Comparison of ENCODE assay signal across 8 mouse cellular contexts in the genomic region with DNA sequence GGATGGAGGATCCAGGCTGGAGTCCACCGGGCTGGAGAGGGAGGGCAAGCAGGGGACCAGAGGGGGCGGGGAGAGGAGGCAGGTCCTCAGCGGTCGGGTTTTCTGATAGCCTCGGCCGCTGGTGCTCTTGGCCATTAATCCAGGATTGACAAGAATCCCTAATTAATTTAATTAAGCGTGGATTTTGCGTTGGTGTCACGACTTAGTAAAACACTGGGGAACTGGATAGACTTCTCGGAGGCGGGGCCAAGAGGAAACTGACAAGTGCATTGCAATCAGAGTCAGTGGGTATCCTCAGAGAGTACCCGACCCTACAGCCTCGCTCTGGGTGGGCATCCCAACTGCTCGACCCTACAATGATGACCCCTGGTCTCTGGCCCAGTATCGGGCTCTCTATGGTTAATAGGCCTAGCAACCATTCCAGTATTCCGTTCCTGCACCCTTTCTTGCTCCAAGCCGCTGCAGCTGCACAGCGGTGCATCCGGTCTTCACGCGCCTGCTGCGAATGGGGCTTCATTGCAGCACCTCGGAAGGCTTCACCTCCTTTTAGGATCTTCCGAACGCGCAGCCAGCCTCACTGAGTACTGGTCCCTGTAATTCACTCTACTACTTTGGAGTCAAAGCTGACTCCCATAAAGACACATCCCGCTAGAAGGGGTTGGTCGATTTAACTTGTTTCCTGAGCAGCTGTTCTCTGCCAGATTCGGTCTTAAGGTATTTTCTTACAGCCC. TPM values are rescaled to one million over a fixed set of nuclear protein-coding genes. Genes with fewer than 3 reads are reported as not detected.
DNase-seq lines count a peak whose midpoint lies in the region; ATAC-seq and TF ChIP-seq lines count a peak whose summit lies in the region.

No protein-coding gene starts in this region.

- under 1% methylated on average over 29 of the region's 29 CpGs for WGBS in limb, embryonic 12.5 days
- under 1% methylated on average over 29 of the region's 29 CpGs for WGBS in neural tube, embryonic 13.5 days

- H3K9ac ChIP-seq in limb, embryonic 12.5 days (replicated peaks), result peak overlapping the region; percentile 97
- 0 out of 2 replicates have a peak overlapping the region, but pooled peaks have one; percentile 41 for H3K9ac ChIP-seq in neural tube, embryonic 13.5 days

- peak overlapping the region; percentile 68 for H3K4me3 ChIP-seq in C2C12 (ENCODE audit: insufficient read depth, poor library complexity, severe bottlenecking)
- H3K4me3 ChIP-seq in limb, embryonic 12.5 days (replicated peaks), result peak overlapping the region; percentile 73
- H3K4me3 ChIP-seq in neural tube, embryonic 13.5 days, result peak overlapping the region; percentile 43

- H3K79me2 ChIP-seq in C2C12 (ENCODE audit: control insufficient read depth, insufficient read depth), result peaks cover 86% of the 10 kb centered on the region

- TF ChIP-seq CTCF in C2C12 (IDR thresholded peaks at IDR 0.05; ENCODE audit: control insufficient read depth, insufficient read depth, insufficient read length), result no peak

- peak; percentile 18 for DNase-seq in cerebellum, adult 8-10 months
- DNase-seq in embryo, embryonic 11 days, result peak; percentile 70
- DNase-seq in heart, postnatal 14 days, result peak; percentile 24 to 26
- no peak for DNase-seq in urinary bladder, adult 2 months (ENCODE audit: low spot score)

- no peaks in the 10 kb centered on the region for H3K9me3 ChIP-seq in limb, embryonic 12.5 days
- H3K9me3 ChIP-seq in neural tube, embryonic 13.5 days, result no peaks in the 10 kb centered on the region

- H3K27me3 ChIP-seq in C2C12 (ENCODE audit: control insufficient read depth, insufficient read depth, insufficient read length), result no peaks in the 10 kb centered on the region
- peaks cover 39% of the 10 kb centered on the region for H3K27me3 ChIP-seq in limb, embryonic 12.5 days
- peaks cover 71% of the 10 kb centered on the region for H3K27me3 ChIP-seq in neural tube, embryonic 13.5 days

- no peaks in the 10 kb centered on the region for H3K36me3 ChIP-seq in C2C12 (ENCODE audit: control insufficient read depth, insufficient read depth)
- H3K36me3 ChIP-seq in limb, embryonic 12.5 days, result no peaks in the 10 kb centered on the region
- no peaks in the 10 kb centered on the region for H3K36me3 ChIP-seq in neural tube, embryonic 13.5 days

- H3K4me2 ChIP-seq in limb, embryonic 12.5 days, result peak overlapping the region; percentile 76
- H3K4me2 ChIP-seq in neural tube, embryonic 13.5 days, result peak overlapping the region; percentile 60

- H3K4me1 ChIP-seq in limb, embryonic 12.5 days (replicated peaks), result peaks cover 24% of the 10 kb centered on the region
- peaks cover 38% of the 10 kb centered on the region for H3K4me1 ChIP-seq in neural tube, embryonic 13.5 days (replicated peaks)

- ATAC-seq in cerebellum, adult (ENCODE audit: insufficient number of reproducible peaks, low FRiP score, low TSS enrichment), result no peak
- ATAC-seq in limb, embryonic 12.5 days (ENCODE audit: insufficient number of reproducible peaks, insufficient read depth, low FRiP score, low TSS enrichment, low read depth), result 0 out of 2 replicates have a peak, but pooled peaks have one; percentile 9
- ATAC-seq in neural tube, embryonic 13.5 days (ENCODE audit: low read depth), result no peak

- intact Hi-C loops in heart, postnatal 14 days (cut with DNase I), result loop anchor here (10.0 kb wide), 1 partner anchor 282 kb away; no protein-coding TSS in a partner anchor

- peak overlapping the region; percentile 69 for H3ac ChIP-seq in C2C12 (ENCODE audit: control insufficient read depth, insufficient read length, low read depth)

- H3K27ac ChIP-seq in limb, embryonic 12.5 days, result peak overlapping the region; percentile 99
- 0 out of 2 replicates have a peak overlapping the region, but pooled peaks have one; percentile 14 for H3K27ac ChIP-seq in neural tube, embryonic 13.5 days (replicated peaks)

- peaks cover 36% of the 10 kb centered on the region for H3K79me3 ChIP-seq in C2C12 (ENCODE audit: low read depth)

TF ChIP-seq in C2C12, 6 proteins besides CTCF, POLR2A, EP300 and RAD21:
- TF ChIP-seq MAX (IDR thresholded peaks at IDR 0.05), result no peak
- TF ChIP-seq CEBPB (IDR thresholded peaks at IDR 0.05; ENCODE audit: low read depth), result no peak
- TF ChIP-seq MYOD1 (IDR thresholded peaks at IDR 0.05; ENCODE audit: control insufficient read depth, insufficient read length, low read depth), result peak; percentile 4

RNA-seq across cellular contexts. Expression of a gene that starts 0.8 kb away (rescaled TPM):
- polyA plus RNA-seq in C2C12 (2012; fragmentation: generic; extraction: Trizol), result 14.4 TPM
- 1 to 10 TPM; 1.0 to 1.8 TPM for total RNA-seq in heart, postnatal 14 days (2021)
- 98.3 and 107 TPM in 2 replicates for polyA plus RNA-seq in limb, embryonic 12.5 days (2016; fragmentation: Nextera tagmentation; extraction: Ambion mirVana)
- polyA plus RNA-seq in neural tube, embryonic 13.5 days (2015; fragmentation: Nextera tagmentation; extraction: Ambion mirVana), result 18.6 and 18.9 TPM in 2 replicates
- polyA plus RNA-seq in urinary bladder, adult 2 months (2012; rRNA removed), result 0.15 TPM in 1 of 2 replicates, not detected in the other

RNA-seq across cellular contexts. Expression of a gene that starts 1.2 kb away (rescaled TPM):
- polyA plus RNA-seq in C2C12 (2012; fragmentation: generic; extraction: Trizol), result 15.9 TPM
- total RNA-seq in heart, postnatal 14 days (2021), result 10 to 100 TPM; 11.3 to 11.8 TPM
- 47.4 and 49.5 TPM in 2 replicates for polyA plus RNA-seq in limb, embryonic 12.5 days (2016; fragmentation: Nextera tagmentation; extraction: Ambion mirVana)
- 34.5 and 39.0 TPM in 2 replicates for polyA plus RNA-seq in neural tube, embryonic 13.5 days (2015; fragmentation: Nextera tagmentation; extraction: Ambion mirVana)
- 8.0 and 13.2 TPM in 2 replicates for polyA plus RNA-seq in urinary bladder, adult 2 months (2012; rRNA removed)

Comparison
In these comparisons a context has a peak if more than half of its experiments do, and no peak if none do; other contexts are left out.
1. RNA of a gene that starts 0.8 kb away (polyA plus RNA-seq): 98.3 to 107 TPM in limb, embryonic 12.5 days, 18.6 to 18.9 TPM in neural tube, embryonic 13.5 days and 14.4 TPM in C2C12 (single experiment); 0.15 TPM in urinary bladder, adult 2 months; every median in the first group is over 10 times any median in the second.
2. Peak in every context shown above with its lines, with median percentiles within 50 percentile points of each other: H3K4me3 ChIP-seq.